Mouse (Mus musculus) liver, postnatal 0 days (tissue): Measurements from ENCODE around the gene Nms.

Experiments
- CTCF ChIP-seq: sonication (generic); IDR thresholded peaks from 2 replicates; pipeline ENCODE4 v1.5.1; 2016; ENCODE audit warnings: antibody characterized with exemption, low read depth
- EP300 ChIP-seq: IDR thresholded peaks from 2 replicates; pipeline ENCODE4 v1.6.1; 2016; ENCODE audit warnings: antibody characterized with exemption, low read depth, mild to moderate bottlenecking

- no peak for TF ChIP-seq CTCF
- no peak for TF ChIP-seq EP300
These were observed at the start of gene Nms for GRCm38 (mm10) chr1:38938849-38939248.
